Mouse (Mus musculus): ENCODE measurements at regions not wholly inside any gene's neighbourhood (a gene's known extent, or its start where the extent isn't known, plus 50 kb on each side); places are given as distances from the start of the nearest gene placed in this dataset.
"Not testable (repeated sequence)": the region's sequence is repeated elsewhere in the genome, so short reads cannot be mapped to it uniquely, and the experiment has no call there.

- TF ChIP-seq CTCF (IDR thresholded peaks at IDR 0.05; ENCODE audit: borderline replicate concordance, extremely low read depth, insufficient read depth, insufficient read length) (no peak), POLR2A (IDR thresholded peaks at IDR 0.05; ENCODE audit: borderline replicate concordance, extremely low read depth, insufficient read depth, insufficient read length, poor library complexity, severe bottlenecking) (no peak)
- peak; percentile 49 for DNase-seq (ENCODE audit: low read depth)
Observed at GRCm38 (mm10) chr9:32958716-32959115, 322.7 kb downstream of the Ets1 start.

DNA sequence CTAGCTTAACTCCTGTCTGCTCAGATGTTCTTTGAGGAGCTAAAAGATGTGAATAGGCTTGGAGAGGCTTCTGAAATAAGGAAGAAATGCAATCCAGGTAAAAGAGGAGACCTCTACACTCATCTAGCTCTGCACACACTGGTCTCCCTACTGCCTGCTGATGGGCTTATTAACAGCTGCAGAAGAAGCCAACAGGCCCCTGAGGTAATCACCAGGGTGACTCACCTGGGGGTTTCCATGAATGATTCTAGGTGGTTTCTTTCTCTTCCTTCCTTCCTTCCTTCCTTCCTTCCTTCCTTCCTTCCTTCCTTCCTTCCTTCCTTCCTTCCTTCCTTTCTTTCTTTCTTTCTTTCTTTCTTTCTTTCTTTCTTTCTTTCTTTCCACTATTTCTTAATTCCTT, 323.4 kb downstream of the Ets1 start:
- not testable (repeated sequence) for DNase-seq (ENCODE audit: low read depth)

DNA sequence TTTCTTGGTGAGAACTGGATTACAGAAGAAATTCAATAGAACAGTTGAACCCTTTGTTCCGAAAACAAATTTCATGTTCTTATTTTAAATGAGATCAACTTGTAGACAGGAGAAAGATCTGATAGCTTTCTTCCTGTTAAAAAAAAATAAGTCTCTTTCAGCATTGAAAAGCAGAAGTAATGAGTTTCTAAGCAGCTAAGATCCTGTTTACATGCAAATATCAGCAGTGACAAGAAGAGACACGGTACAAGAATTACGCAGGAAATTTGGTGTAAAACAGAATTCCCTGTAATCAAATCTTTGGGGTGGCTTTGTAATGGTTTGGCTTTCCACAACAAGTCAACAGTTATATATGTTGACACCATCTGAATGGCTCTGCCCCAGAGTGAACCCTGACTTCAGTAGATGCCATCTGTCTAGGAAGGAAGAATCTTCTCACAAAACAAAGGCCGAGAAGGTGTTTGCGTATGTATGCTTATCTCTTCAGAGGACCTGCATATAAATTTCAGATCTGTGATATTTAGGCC, 326.7 kb downstream of the Ets1 start:
- DNase-seq (ENCODE audit: low read depth) = no peak
- TF ChIP-seq CTCF (IDR thresholded peaks at IDR 0.05; ENCODE audit: borderline replicate concordance, extremely low read depth, insufficient read depth, insufficient read length) (no peak), POLR2A (IDR thresholded peaks at IDR 0.05; ENCODE audit: borderline replicate concordance, extremely low read depth, insufficient read depth, insufficient read length, poor library complexity, severe bottlenecking) (no peak)

- DNase-seq (ENCODE audit: low read depth) = peak; percentile 4
- TF ChIP-seq CTCF (IDR thresholded peaks at IDR 0.05; ENCODE audit: borderline replicate concordance, extremely low read depth, insufficient read depth, insufficient read length) (no peak), POLR2A (IDR thresholded peaks at IDR 0.05; ENCODE audit: borderline replicate concordance, extremely low read depth, insufficient read depth, insufficient read length, poor library complexity, severe bottlenecking) (no peak)
Observed at GRCm38 (mm10) chr9:32968446-32968845, 332.4 kb downstream of the Ets1 start.

GRCm38 (mm10) chr9:32971421-32971820, 335.4 kb downstream of the Ets1 start:
- TF ChIP-seq CTCF (IDR thresholded peaks at IDR 0.05; ENCODE audit: borderline replicate concordance, extremely low read depth, insufficient read depth, insufficient read length) = no peak
- TF ChIP-seq POLR2A (IDR thresholded peaks at IDR 0.05; ENCODE audit: borderline replicate concordance, extremely low read depth, insufficient read depth, insufficient read length, poor library complexity, severe bottlenecking) = no peak
- no peak for DNase-seq (ENCODE audit: low read depth)

DNA sequence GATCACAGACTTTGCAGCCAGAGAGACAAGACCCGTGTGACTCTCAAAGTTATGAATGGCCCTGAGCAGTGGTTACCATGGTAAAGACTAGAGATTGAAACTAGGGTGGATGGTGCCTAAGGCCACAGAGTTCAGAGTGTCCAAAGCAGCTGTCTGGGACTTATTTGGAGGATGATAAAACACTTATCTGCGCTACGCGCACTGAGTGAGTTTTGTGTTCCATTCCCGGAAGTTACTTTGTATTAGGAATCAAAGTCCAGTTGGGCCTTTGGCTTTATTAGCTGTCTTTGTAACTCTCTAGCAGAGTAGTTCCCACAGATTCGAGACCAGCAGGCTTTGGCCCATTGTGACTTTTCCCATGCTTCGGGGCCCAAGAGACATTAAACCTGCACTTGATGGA, 335.9 kb downstream of the Ets1 start:
- peak; percentile 4 for DNase-seq (ENCODE audit: low read depth)
- TF ChIP-seq POLR2A (IDR thresholded peaks at IDR 0.05; ENCODE audit: borderline replicate concordance, extremely low read depth, insufficient read depth, insufficient read length, poor library complexity, severe bottlenecking) (no peak), CTCF (IDR thresholded peaks at IDR 0.05; ENCODE audit: borderline replicate concordance, extremely low read depth, insufficient read depth, insufficient read length) (no peak)

GRCm38 (mm10) chr9:32972431-32973052, 336.5 kb downstream of the Ets1 start:
- no peak for DNase-seq (ENCODE audit: low read depth)
- no peak for TF ChIP-seq POLR2A (IDR thresholded peaks at IDR 0.05; ENCODE audit: borderline replicate concordance, extremely low read depth, insufficient read depth, insufficient read length, poor library complexity, severe bottlenecking)
- TF ChIP-seq CTCF (IDR thresholded peaks at IDR 0.05; ENCODE audit: borderline replicate concordance, extremely low read depth, insufficient read depth, insufficient read length) = no peak

DNA sequence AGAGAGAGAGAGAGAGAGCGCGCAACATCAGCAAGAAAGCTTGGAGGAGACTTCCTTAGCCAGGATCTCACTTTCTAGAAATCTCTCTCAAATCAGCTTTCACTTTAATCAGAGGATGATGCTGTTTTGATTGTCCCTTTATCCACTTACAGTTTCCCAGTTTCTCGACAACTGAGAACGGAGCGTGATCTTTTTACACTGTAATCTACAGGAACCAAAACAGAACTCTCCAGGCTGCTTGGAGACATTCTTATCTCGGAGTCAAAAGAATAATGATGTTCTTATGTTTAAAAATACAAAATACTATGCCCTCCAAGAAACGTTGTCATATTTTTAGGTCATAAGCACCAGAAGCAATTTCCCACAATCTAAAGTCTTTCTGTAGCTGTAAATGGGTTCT, 341.7 kb downstream of the Ets1 start:
- TF ChIP-seq POLR2A (IDR thresholded peaks at IDR 0.05; ENCODE audit: borderline replicate concordance, extremely low read depth, insufficient read depth, insufficient read length, poor library complexity, severe bottlenecking) = no peak
- no peak for TF ChIP-seq CTCF (IDR thresholded peaks at IDR 0.05; ENCODE audit: borderline replicate concordance, extremely low read depth, insufficient read depth, insufficient read length)

DNA sequence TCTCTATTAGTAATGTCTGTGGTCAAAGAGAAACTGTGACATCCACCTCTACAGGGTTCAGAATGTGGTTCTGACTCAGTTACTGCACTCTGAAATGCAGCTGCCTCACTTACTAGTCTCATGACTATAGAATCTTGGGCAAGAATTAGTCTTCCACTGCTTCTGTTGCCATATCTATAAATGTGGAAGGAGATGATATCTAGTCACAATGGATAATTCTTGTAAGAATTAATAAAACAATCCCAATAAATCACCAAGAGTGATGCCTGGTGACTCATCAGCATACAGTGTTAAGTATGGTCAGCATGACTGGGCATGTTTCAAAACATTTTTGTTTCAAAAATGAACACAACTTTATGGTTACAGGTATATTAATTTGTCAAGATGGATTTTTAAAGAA, 344.8 kb downstream of the Ets1 start:
- no peak for DNase-seq (ENCODE audit: low read depth)
- TF ChIP-seq POLR2A (IDR thresholded peaks at IDR 0.05; ENCODE audit: borderline replicate concordance, extremely low read depth, insufficient read depth, insufficient read length, poor library complexity, severe bottlenecking) (no peak), CTCF (IDR thresholded peaks at IDR 0.05; ENCODE audit: borderline replicate concordance, extremely low read depth, insufficient read depth, insufficient read length) (no peak)

More for the DNA sequence above, 341.7 kb downstream of the Ets1 start:
- DNase-seq (ENCODE audit: low read depth) = no peak

DNA sequence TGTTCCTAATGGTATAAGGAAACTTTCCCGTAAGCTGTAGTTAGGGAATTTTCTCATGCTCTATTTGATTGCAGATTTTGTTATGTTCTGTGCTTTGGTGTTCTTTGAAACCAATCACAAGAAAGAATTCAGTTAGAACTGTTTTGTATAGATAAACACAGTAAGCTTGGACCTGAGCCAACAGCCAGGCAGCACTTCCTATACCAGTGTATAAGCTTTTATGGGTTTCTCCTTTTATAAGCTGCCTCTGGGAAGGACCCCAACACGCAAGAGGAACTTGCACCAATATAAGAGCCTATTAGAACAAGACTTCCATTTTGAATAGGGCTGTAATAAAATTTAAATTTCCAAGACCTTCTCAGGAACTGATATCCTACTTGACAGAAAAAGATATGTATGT, 347.2 kb downstream of the Ets1 start:
- DNase-seq (ENCODE audit: low read depth) = peak; percentile 23
- TF ChIP-seq CTCF (IDR thresholded peaks at IDR 0.05; ENCODE audit: borderline replicate concordance, extremely low read depth, insufficient read depth, insufficient read length) (no peak), POLR2A (IDR thresholded peaks at IDR 0.05; ENCODE audit: borderline replicate concordance, extremely low read depth, insufficient read depth, insufficient read length, poor library complexity, severe bottlenecking) (no peak)

- no peak for TF ChIP-seq CTCF (IDR thresholded peaks at IDR 0.05; ENCODE audit: borderline replicate concordance, extremely low read depth, insufficient read depth, insufficient read length)
- TF ChIP-seq POLR2A (IDR thresholded peaks at IDR 0.05; ENCODE audit: borderline replicate concordance, extremely low read depth, insufficient read depth, insufficient read length, poor library complexity, severe bottlenecking) = no peak
- DNase-seq (ENCODE audit: low read depth) = peak; percentile 31
Observed at GRCm38 (mm10) chr9:32986836-32987673, 351.0 kb downstream of the Ets1 start.

DNA sequence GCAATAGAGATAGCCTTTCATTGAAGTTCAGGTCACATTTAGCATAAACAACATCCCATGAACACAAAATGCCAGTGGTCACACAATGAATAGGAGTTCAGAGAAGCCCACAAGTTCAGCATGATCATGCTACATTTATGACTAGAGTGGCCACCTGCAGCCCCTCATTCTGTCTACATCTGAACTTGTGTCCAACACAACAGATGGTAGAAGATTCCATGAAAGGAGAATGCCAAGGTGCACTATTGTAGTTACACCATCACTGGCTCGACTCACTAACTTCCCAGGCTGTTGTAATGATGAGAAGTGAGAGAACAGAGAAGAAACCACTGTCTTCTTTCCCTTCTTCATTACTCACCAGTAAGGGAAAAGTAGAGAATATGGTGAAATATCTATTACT, 353.0 kb downstream of the Ets1 start:
- TF ChIP-seq CTCF (IDR thresholded peaks at IDR 0.05; ENCODE audit: borderline replicate concordance, extremely low read depth, insufficient read depth, insufficient read length) (no peak), POLR2A (IDR thresholded peaks at IDR 0.05; ENCODE audit: borderline replicate concordance, extremely low read depth, insufficient read depth, insufficient read length, poor library complexity, severe bottlenecking) (no peak)
- DNase-seq (ENCODE audit: low read depth) = no peak

All from brain, embryonic 14.5 days (tissue).